Mouse (Mus musculus) liver, postnatal 0 days (tissue): ENCODE data around the gene Abcb7. TPM values are rescaled to one million over a fixed set of nuclear protein-coding genes. Genes with fewer than 3 reads are reported as not detected.

Experiments used
- ATAC-seq: fragments of 200-750 bp; cut with Nextera tagmentation; 2 replicates; pipeline ENCODE4 v1.8.0; 2017; ENCODE audit warnings: mild to moderate bottlenecking, moderate library complexity
- DNase-seq: peaks from one replicate; pipeline ENCODE4 v3.0.0-alpha.2; 2016
- H3K27ac ChIP-seq: fragments of 300-500 bp; sonication (generic); 2 replicates; pipeline ENCODE4 v1.5.1; 2014; ENCODE audit warnings: antibody characterized with exemption, moderate library complexity, mild to moderate bottlenecking, low read depth
- H3K27me3 ChIP-seq: fragments of 300-500 bp; sonication (generic); 2 replicates; pipeline ENCODE4 v1.6.1; 2014; ENCODE audit warnings: low read length, control low read depth, mixed read lengths; ENCODE audit not compliant: insufficient read depth
- H3K36me3 ChIP-seq: fragments of 300-500 bp; sonication (generic); replicated peaks from 2 replicates; pipeline ENCODE4 v1.6.1; 2014; ENCODE audit warnings: mild to moderate bottlenecking, control low read depth, low read length, moderate library complexity, mixed read lengths; ENCODE audit not compliant: insufficient read depth
- H3K4me1 ChIP-seq: fragments of 300-500 bp; sonication (generic); 2 replicates; pipeline ENCODE4 v1.6.1; 2014; ENCODE audit warnings: antibody characterized with exemption, mild to moderate bottlenecking, control low read depth; ENCODE audit not compliant: insufficient read depth
- H3K4me2 ChIP-seq: fragments of 300-500 bp; sonication (generic); 2 replicates; pipeline ENCODE4 v1.6.1; 2014; ENCODE audit warnings: low read depth, mild to moderate bottlenecking, low read length, moderate library complexity, mixed read lengths
- H3K4me3 ChIP-seq: fragments of 300-500 bp; sonication (generic); 2 replicates; pipeline ENCODE4 v1.5.1; 2014; ENCODE audit warnings: low read depth, low read length
- H3K9ac ChIP-seq: fragments of 300-500 bp; sonication (generic); replicated peaks from 2 replicates; pipeline ENCODE4 v1.6.1; 2014; ENCODE audit warnings: mild to moderate bottlenecking, moderate library complexity
- H3K9me3 ChIP-seq: fragments of 300-500 bp; sonication (generic); 2 replicates; pipeline ENCODE4 v1.6.1; 2016; ENCODE audit warnings: mild to moderate bottlenecking, control low read depth, low read length, mixed read lengths
- CTCF ChIP-seq: sonication (generic); IDR thresholded peaks from 2 replicates; pipeline ENCODE4 v1.5.1; 2016; ENCODE audit warnings: antibody characterized with exemption, low read depth
- EP300 ChIP-seq: IDR thresholded peaks from 2 replicates; pipeline ENCODE4 v1.6.1; 2016; ENCODE audit warnings: antibody characterized with exemption, low read depth, mild to moderate bottlenecking
- WGBS: fragments of 180-500 bp; shearing (Covaris S2); extraction: QIAGEN DNeasy Blood & Tissue Kit; methylation state at CpG from one replicate; pipeline ENCODE4 v1.1.7; 2014; ENCODE audit not compliant: insufficient replicate concordance; 5-methylcytosine and 5-hydroxymethylcytosine counted together
- polyA plus RNA-seq: library from polyadenylated mRNA; unstranded; fragments of >200 nt; fragmentation: Nextera tagmentation; extraction: Ambion mirVana; gene quantifications from 2 replicates; pipeline ENCODE4 v1.2.1, GENCODE M21; 2015

The Abcb7 gene
- polyA plus RNA-seq, 1 experiment from 2014 or later = 5.5 TPM

- Histone ChIP-seq H3K4me3 (no peak overlapping the region), H3K36me3 (no peaks in the 10 kb centered on the region), H3K9ac (no peak overlapping the region), H3K9me3 (no peaks in the 10 kb centered on the region), H3K27ac (no peak overlapping the region), H3K27me3 (no peaks in the 10 kb centered on the region), H3K4me1 (no peaks in the 10 kb centered on the region), H3K4me2 (no peak overlapping the region)
- ATAC-seq = no peak
- no peak for TF ChIP-seq CTCF
- no peak for TF ChIP-seq EP300
- no peak for DNase-seq
These were observed 121.9 kb downstream of the Abcb7 start for GRCm38 (mm10) chrX:104291721-104292120.

DNA sequence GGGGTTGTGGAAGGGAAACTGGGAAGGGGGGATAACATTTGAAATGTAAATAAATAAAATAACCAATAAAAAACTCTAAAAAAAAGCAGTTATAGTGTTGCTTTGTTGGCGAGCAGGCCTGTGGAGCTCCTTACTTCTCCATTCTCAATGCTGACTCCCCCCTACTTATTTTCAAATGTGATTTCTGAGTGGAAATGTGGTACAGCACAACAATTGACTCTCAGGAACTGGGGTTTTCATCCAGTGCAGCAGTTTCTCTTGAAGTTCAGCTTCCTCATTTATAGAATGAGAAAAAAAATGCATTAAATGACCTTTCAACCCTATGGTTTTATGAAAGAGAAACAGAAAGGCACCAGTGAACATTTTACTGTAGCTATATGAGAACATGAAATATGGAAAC is 133.8 kb downstream of the Abcb7 start:
- no peak for TF ChIP-seq CTCF
- H3K4me1 ChIP-seq = no peaks in the 10 kb centered on the region
- H3K9ac ChIP-seq = no peak overlapping the region
- no peaks in the 10 kb centered on the region for H3K9me3 ChIP-seq
- no peak overlapping the region for H3K4me3 ChIP-seq
- ATAC-seq (no peak), DNase-seq (no peak)
- no peak overlapping the region for H3K27ac ChIP-seq
- no peak overlapping the region for H3K4me2 ChIP-seq
- H3K27me3 ChIP-seq = no peaks in the 10 kb centered on the region
- H3K36me3 ChIP-seq = no peaks in the 10 kb centered on the region
- WGBS = 81% methylated on average over 1 of the region's 1 CpGs

DNA sequence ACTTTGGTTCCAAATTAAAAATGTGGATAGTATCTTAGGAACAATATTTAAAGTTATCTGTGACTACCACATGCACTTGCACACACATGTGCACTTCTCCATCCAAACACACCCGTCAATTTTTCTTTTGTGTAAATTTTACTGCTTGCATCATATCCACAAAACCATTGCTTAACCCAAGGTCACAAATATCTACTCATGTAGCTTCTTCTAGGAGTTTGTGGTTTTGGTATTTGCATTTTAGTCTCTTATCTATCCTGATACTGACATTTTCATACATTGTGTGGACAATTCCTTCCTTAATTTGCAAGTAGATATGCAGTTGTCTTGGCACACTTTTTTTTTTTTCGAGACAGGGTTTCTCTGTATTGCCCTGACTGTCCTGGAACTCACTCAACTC is 149.3 kb downstream of the Abcb7 start:
- Histone ChIP-seq H3K36me3 (no peaks in the 10 kb centered on the region), H3K27me3 (no peaks in the 10 kb centered on the region), H3K9ac (no peak overlapping the region), H3K9me3 (no peaks in the 10 kb centered on the region), H3K27ac (no peak overlapping the region), H3K4me1 (no peaks in the 10 kb centered on the region), H3K4me3 (no peak overlapping the region), H3K4me2 (no peak overlapping the region)
- no peak for TF ChIP-seq CTCF
- no peak for TF ChIP-seq EP300
- no peak for DNase-seq
- no peak for ATAC-seq
- 39% methylated on average over 2 of the region's 2 CpGs for WGBS

DNA sequence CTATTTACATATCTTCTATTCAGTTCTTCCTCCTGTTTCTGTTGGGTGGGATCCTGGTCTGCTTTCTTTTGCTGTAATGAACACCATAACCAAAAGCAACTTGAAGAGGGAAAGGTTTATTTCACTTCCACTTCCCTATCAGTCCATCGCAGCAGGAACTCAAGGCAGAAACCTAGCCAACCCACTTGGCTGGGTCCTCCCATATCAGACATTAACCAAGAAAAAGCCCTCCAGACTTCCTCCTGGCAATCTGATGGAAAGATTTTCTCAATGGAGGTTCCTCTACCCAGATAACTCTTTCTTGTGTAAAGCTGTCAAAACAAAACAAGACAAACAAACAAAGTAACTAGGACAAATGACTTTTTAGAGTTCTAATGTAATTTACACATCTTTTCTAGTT is 151.2 kb downstream of the Abcb7 start:
- Histone ChIP-seq H3K27me3 (no peaks in the 10 kb centered on the region), H3K4me3 (no peak overlapping the region), H3K4me1 (no peaks in the 10 kb centered on the region), H3K27ac (no peak overlapping the region), H3K9me3 (no peaks in the 10 kb centered on the region), H3K36me3 (no peaks in the 10 kb centered on the region), H3K9ac (no peak overlapping the region), H3K4me2 (no peak overlapping the region)
- 49% methylated on average over 1 of the region's 1 CpGs for WGBS
- no peak for ATAC-seq
- TF ChIP-seq CTCF (no peak), EP300 (no peak)
- no peak for DNase-seq

DNA sequence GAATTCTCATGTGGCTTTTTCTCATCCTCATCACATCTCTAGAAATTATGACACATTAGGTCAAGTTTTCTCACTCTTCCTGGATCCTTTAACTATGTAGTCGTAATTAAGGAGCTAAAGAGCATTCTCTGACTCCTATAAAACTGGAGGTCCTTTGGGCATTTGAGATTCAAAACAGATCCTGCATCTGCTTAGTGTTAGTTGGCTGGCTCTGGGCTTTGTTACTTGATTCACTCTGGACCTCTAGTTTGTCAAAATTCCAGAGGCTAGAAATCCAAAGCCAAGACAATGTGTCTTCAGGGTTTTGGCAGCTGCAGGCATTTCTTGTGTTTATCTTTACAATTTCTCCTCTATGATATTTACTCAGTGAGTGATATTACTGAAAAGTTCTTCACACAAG is 157.1 kb downstream of the Abcb7 start:
- no peaks in the 10 kb centered on the region for H3K9me3 ChIP-seq
- no peaks in the 10 kb centered on the region for H3K36me3 ChIP-seq
- H3K27ac ChIP-seq = no peak overlapping the region
- H3K27me3 ChIP-seq = no peaks in the 10 kb centered on the region
- H3K4me2 ChIP-seq = no peak overlapping the region
- TF ChIP-seq CTCF (no peak), EP300 (no peak)
- DNase-seq (no peak), ATAC-seq (no peak)
- H3K4me3 ChIP-seq = no peak overlapping the region
- WGBS = 59% methylated on average over 1 of the region's 1 CpGs
- no peak overlapping the region for H3K9ac ChIP-seq
- no peaks in the 10 kb centered on the region for H3K4me1 ChIP-seq

Other genes with a start within 250 kb of the Abcb7 start
- gene Nexmif, start 212.7 kb downstream of the Abcb7 start, polyA plus RNA-seq = 0.06 and 0.07 TPM in 2 replicates
- gene Uprt, start 69.0 kb upstream of the Abcb7 start, polyA plus RNA-seq = 0.07 and 0.32 TPM in 2 replicates